Mouse (Mus musculus): ENCODE data around the gene Atp6v1e2. TPM values are rescaled to one million over a fixed set of nuclear protein-coding genes. Genes with fewer than 3 reads are reported as not detected.

Gene Atp6v1e2
- polyA plus RNA-seq, 1 experiment, result not detected

DNA sequence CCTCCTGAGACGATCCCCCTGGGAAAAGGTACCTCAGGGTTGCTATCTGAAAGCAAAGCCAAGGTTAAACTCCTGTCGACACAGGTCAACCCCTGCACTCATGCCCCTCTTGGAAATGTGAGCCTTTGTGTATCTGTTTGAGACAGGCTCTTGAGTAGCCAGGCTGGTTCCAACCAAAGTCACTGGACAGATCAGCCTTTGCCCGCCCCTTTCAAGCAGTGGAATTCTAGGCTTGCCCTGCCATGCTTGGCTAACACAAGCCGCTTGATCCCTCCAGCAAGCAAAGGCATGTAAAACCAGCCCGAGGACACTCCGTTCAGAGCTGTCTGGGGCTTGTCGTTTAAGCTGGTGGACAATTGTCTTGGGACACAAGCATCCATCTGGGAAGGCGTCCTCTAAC lies 39.4 kb downstream of the Atp6v1e2 start:
- TF ChIP-seq POLR2A (IDR thresholded peaks at IDR 0.05; ENCODE audit: low read depth, low read length), result no peak
- Histone ChIP-seq H3K4me1 (ENCODE audit: control insufficient read depth, insufficient read depth, low read length) (peaks cover 4% of the 10 kb centered on the region), H3K4me3 (ENCODE audit: insufficient read depth, low read length) (no peak overlapping the region), H3K27ac (ENCODE audit: insufficient read depth, low read length) (no peak overlapping the region)

DNA sequence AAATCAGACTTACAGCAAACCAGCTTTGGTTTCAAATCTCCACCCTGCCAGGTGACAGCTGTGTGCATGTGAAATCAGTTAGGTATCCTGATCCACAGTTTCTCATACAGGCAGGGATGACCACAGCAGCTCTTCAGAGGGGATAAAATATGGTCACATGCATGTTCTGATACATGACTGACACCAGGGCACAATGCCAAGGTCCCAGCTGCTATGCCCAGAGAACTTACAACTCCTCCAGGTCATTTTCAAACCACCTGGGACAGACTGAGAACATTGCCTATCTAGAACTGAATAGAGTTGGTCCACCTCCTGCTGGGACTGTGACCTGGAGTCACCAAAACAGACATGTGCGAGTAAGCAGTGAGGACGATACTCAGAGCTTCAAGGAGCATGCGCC lies 40.6 kb downstream of the Atp6v1e2 start:
- no peak overlapping the region for H3K27ac ChIP-seq (ENCODE audit: insufficient read depth, low read length)
- no peak for TF ChIP-seq CTCF (IDR thresholded peaks at IDR 0.05; ENCODE audit: borderline replicate concordance, insufficient read depth, low read length)
- no peak for TF ChIP-seq POLR2A (IDR thresholded peaks at IDR 0.05; ENCODE audit: low read depth, low read length)
- no peaks in the 10 kb centered on the region; the same call in 1 of the 2 replicates for H3K4me1 ChIP-seq (ENCODE audit: control insufficient read depth, insufficient read depth, low read length)
- H3K4me3 ChIP-seq (ENCODE audit: insufficient read depth, low read length), result no peak overlapping the region

- Histone ChIP-seq H3K4me1 (ENCODE audit: control insufficient read depth, insufficient read depth, low read length) (no peaks in the 10 kb centered on the region; the same call in 1 of the 2 replicates), H3K27ac (ENCODE audit: insufficient read depth, low read length) (no peak overlapping the region), H3K4me3 (ENCODE audit: insufficient read depth, low read length) (no peak overlapping the region)
- no peak for TF ChIP-seq CTCF (IDR thresholded peaks at IDR 0.05; ENCODE audit: borderline replicate concordance, insufficient read depth, low read length)
- TF ChIP-seq POLR2A (IDR thresholded peaks at IDR 0.05; ENCODE audit: low read depth, low read length), result no peak
These were observed 41.1 kb downstream of the Atp6v1e2 start for GRCm38 (mm10) chr17:86906601-86907000.

DNA sequence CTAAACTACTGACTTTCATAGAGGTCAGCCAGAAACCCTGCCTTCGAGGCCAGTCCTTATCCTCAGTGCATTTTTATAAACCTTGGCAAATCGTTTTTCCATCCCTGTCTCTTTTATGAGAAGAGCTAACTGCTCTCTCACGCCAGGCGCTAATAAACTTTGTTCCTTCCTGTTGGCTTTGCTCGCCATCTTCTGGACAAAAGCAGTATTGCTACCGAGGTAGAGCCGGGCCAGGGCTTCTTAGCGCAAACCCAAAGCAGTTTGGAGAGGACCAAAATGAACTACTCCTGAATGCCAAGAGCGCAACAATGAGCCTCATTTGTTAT lies 41.6 kb downstream of the Atp6v1e2 start:
- Histone ChIP-seq H3K4me3 (ENCODE audit: insufficient read depth, low read length) (no peak overlapping the region), H3K27ac (ENCODE audit: insufficient read depth, low read length) (peak overlapping the region; percentile 45; the same call in 1 of the 2 replicates), H3K4me1 (ENCODE audit: control insufficient read depth, insufficient read depth, low read length) (no peaks in the 10 kb centered on the region; the same call in 1 of the 2 replicates)
- peak; percentile 61; the same call in 1 of the 2 replicates for TF ChIP-seq CTCF (IDR thresholded peaks at IDR 0.05; ENCODE audit: borderline replicate concordance, insufficient read depth, low read length)
- no peak for TF ChIP-seq POLR2A (IDR thresholded peaks at IDR 0.05; ENCODE audit: low read depth, low read length)

DNA sequence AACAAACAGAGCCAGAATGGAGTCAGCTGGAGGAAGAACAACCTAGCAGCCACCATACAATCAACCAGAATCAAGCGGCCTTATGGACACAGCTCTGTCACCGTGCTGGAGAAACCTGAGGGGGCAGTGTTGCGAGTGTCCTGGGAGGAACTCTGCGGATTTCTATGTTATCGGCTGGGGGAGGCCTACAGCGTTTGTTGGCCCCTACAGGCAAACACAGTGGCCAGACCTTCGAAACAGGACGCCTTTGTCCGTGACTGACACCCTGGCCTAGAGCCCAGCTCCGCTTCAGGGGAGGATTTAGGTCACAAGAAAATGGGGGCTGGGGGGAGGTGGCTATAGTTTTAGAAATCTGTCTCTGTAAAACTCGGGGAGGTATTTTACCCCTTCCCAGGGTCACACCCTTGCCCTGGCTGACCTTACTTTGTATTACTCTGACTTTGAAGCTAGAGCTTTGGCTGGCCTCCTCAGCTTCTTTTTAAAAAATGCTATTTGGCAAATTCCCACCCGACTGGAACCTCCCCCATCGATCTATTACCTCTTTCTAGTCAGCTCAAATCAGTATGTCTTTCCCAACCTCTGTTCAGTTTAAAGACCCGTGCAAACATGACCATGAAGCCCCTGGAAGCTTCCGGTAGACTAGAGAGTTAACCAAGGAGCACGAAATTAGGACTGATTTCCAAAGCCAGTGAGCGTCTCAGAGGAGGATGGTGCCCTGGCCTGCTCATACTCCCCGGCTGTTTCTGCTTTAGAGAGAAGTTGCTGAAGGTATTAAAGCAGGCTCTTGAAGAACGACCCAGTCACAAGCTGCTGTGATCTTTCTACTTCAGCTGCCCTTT lies 42.2 kb downstream of the Atp6v1e2 start:
- H3K27ac ChIP-seq (ENCODE audit: insufficient read depth, low read length), result peak overlapping the region; percentile 45; the same call in 1 of the 2 replicates
- no peaks in the 10 kb centered on the region; the same call in 1 of the 2 replicates for H3K4me1 ChIP-seq (ENCODE audit: control insufficient read depth, insufficient read depth, low read length)
- TF ChIP-seq CTCF (IDR thresholded peaks at IDR 0.05; ENCODE audit: borderline replicate concordance, insufficient read depth, low read length), result no peak
- no peak; the same call in 1 of the 2 replicates for TF ChIP-seq POLR2A (IDR thresholded peaks at IDR 0.05; ENCODE audit: low read depth, low read length)
- H3K4me3 ChIP-seq (ENCODE audit: insufficient read depth, low read length), result no peak overlapping the region

- no peak overlapping the region for H3K27ac ChIP-seq (ENCODE audit: insufficient read depth, low read length)
- TF ChIP-seq CTCF (IDR thresholded peaks at IDR 0.05; ENCODE audit: borderline replicate concordance, insufficient read depth, low read length), result no peak
- TF ChIP-seq POLR2A (IDR thresholded peaks at IDR 0.05; ENCODE audit: low read depth, low read length), result no peak
- H3K4me3 ChIP-seq (ENCODE audit: insufficient read depth, low read length), result no peak overlapping the region
- no peaks in the 10 kb centered on the region; the same call in 1 of the 2 replicates for H3K4me1 ChIP-seq (ENCODE audit: control insufficient read depth, insufficient read depth, low read length)
These were observed 43.5 kb downstream of the Atp6v1e2 start for GRCm38 (mm10) chr17:86904206-86904605.

DNA sequence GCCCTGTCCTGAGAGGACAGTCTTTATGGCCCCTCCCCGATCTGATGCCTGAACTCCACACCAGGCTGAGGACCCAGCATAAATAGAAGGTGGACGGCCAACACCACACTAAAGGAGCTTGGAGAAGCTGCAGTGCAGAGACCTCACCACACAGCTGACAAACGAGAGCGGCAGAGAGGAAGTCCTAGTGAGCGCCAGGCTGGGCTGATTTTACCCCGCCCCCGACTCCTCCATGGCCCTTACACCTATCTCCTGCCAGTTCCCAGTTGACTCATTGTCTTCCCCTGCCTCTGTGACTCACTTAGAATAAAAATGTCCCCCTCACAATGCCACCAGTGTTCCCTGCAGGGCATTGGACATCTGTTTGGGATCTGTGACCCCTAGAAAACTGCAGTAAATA lies 44.1 kb downstream of the Atp6v1e2 start:
- Histone ChIP-seq H3K4me3 (ENCODE audit: insufficient read depth, low read length) (no peak overlapping the region), H3K4me1 (ENCODE audit: control insufficient read depth, insufficient read depth, low read length) (no peaks in the 10 kb centered on the region; the same call in 1 of the 2 replicates), H3K27ac (ENCODE audit: insufficient read depth, low read length) (no peak overlapping the region)
- TF ChIP-seq POLR2A (IDR thresholded peaks at IDR 0.05; ENCODE audit: low read depth, low read length) (no peak), CTCF (IDR thresholded peaks at IDR 0.05; ENCODE audit: borderline replicate concordance, insufficient read depth, low read length) (no peak)

GRCm38 (mm10) chr17:86902399-86903067 lies 45.2 kb downstream of the Atp6v1e2 start:
- TF ChIP-seq POLR2A (IDR thresholded peaks at IDR 0.05; ENCODE audit: low read depth, low read length) (no peak), CTCF (IDR thresholded peaks at IDR 0.05; ENCODE audit: borderline replicate concordance, insufficient read depth, low read length) (no peak)
- H3K4me3 ChIP-seq (ENCODE audit: insufficient read depth, low read length), result no peak overlapping the region
- no peak overlapping the region for H3K27ac ChIP-seq (ENCODE audit: insufficient read depth, low read length)
- no peaks in the 10 kb centered on the region; the same call in 1 of the 2 replicates for H3K4me1 ChIP-seq (ENCODE audit: control insufficient read depth, insufficient read depth, low read length)

GRCm38 (mm10) chr17:86900564-86900963 lies 47.1 kb downstream of the Atp6v1e2 start:
- Histone ChIP-seq H3K4me3 (ENCODE audit: insufficient read depth, low read length) (no peak overlapping the region), H3K27ac (ENCODE audit: insufficient read depth, low read length) (no peak overlapping the region), H3K4me1 (ENCODE audit: control insufficient read depth, insufficient read depth, low read length) (no peaks in the 10 kb centered on the region)
- TF ChIP-seq POLR2A (IDR thresholded peaks at IDR 0.05; ENCODE audit: low read depth, low read length) (no peak), CTCF (IDR thresholded peaks at IDR 0.05; ENCODE audit: borderline replicate concordance, insufficient read depth, low read length) (no peak)

DNA sequence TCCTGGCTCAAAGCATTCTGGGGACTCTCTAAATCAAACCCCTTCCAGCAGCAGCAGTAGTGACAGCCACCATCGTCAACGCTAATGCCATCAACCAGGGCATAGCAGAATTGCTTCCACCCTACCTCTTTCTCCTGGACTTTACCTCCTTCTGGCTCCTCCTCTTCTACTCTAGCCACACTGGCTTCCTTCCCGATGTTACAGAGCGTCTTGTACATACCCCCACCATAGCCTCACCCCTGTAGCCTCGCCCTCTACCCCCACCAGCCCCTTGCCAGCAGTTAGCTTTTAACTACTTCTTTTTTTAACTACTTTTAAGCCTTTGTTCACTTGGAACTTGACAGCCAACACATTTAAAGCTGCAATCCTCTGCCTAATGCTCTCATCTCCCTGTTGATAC lies 47.9 kb downstream of the Atp6v1e2 start:
- H3K27ac ChIP-seq (ENCODE audit: insufficient read depth, low read length), result no peak overlapping the region
- no peak overlapping the region for H3K4me3 ChIP-seq (ENCODE audit: insufficient read depth, low read length)
- no peaks in the 10 kb centered on the region for H3K4me1 ChIP-seq (ENCODE audit: control insufficient read depth, insufficient read depth, low read length)
- TF ChIP-seq POLR2A (IDR thresholded peaks at IDR 0.05; ENCODE audit: low read depth, low read length) (no peak), CTCF (IDR thresholded peaks at IDR 0.05; ENCODE audit: borderline replicate concordance, insufficient read depth, low read length) (no peak)

Measured in embryonic fibroblast, embryonic 13.5 days (primary cell).